Mouse (Mus musculus) limb, embryonic 14.5 days (tissue): ENCODE data around the gene Cox17. TPM values are rescaled to one million over a fixed set of nuclear protein-coding genes. Genes with fewer than 3 reads are reported as not detected.

ENCODE experiments used
- ATAC-seq: fragments of 200-750 bp; cut with Nextera tagmentation; 2 replicates; pipeline ENCODE4 v1.8.0; 2017; ENCODE audit warnings: low read depth, moderate number of reproducible peaks, moderate TSS enrichment; ENCODE audit not compliant: low FRiP score
- DNase-seq: peaks from one replicate; pipeline ENCODE4 v3.0.0-alpha.2; 2015; ENCODE audit warnings: low spot score
- H3K27ac ChIP-seq: fragments of 300-500 bp; sonication (generic); replicated peaks from 2 replicates; pipeline ENCODE4 v1.5.1; 2014; ENCODE audit warnings: low read depth, mild to moderate bottlenecking, low read length, moderate library complexity, mixed read lengths
- H3K27me3 ChIP-seq: fragments of 300-500 bp; sonication (generic); 2 replicates; pipeline ENCODE4 v1.6.1; 2014; ENCODE audit warnings: low read length, mixed read lengths; ENCODE audit not compliant: control insufficient read depth, insufficient read depth
- H3K36me3 ChIP-seq: fragments of 300-500 bp; sonication (generic); 2 replicates; pipeline ENCODE4 v1.6.1; 2014; ENCODE audit warnings: mild to moderate bottlenecking, low read length, moderate library complexity, mixed read lengths; ENCODE audit not compliant: control insufficient read depth, insufficient read depth
- H3K4me1 ChIP-seq: fragments of 300-500 bp; sonication (generic); 2 replicates; pipeline ENCODE4 v1.6.1; 2014; ENCODE audit warnings: antibody characterized with exemption, low read length, mixed read lengths; ENCODE audit not compliant: control insufficient read depth, insufficient read depth
- H3K4me2 ChIP-seq: fragments of 300-500 bp; sonication (generic); replicated peaks from 2 replicates; pipeline ENCODE4 v1.6.1; 2014; ENCODE audit warnings: low read depth, mild to moderate bottlenecking, low read length, moderate library complexity; ENCODE audit not compliant: severe bottlenecking
- H3K4me3 ChIP-seq: fragments of 300-500 bp; sonication (generic); replicated peaks from 2 replicates; pipeline ENCODE4 v1.5.1; 2014; ENCODE audit warnings: low read length
- H3K9ac ChIP-seq: fragments of 300-500 bp; sonication (generic); 2 replicates; pipeline ENCODE4 v1.6.1; 2014; ENCODE audit warnings: mild to moderate bottlenecking, low read depth, low read length, moderate library complexity; ENCODE audit not compliant: severe bottlenecking
- H3K9me3 ChIP-seq: fragments of 300-500 bp; sonication (generic); 2 replicates; pipeline ENCODE4 v1.6.1; 2016; ENCODE audit warnings: low read length; ENCODE audit not compliant: control insufficient read depth
- POLR2A ChIP-seq: fragments of 200-500 bp; IDR thresholded peaks from 2 replicates; pipeline ENCODE4 v1.8.0; 2012; ENCODE audit warnings: inconsistent platforms, mild to moderate bottlenecking, moderate library complexity, borderline replicate concordance; ENCODE audit not compliant: insufficient read depth, insufficient read length; ENCODE audit errors: extremely low read depth
- WGBS: fragments of 180-500 bp; shearing (Covaris S2); extraction: QIAGEN DNeasy Blood & Tissue Kit; methylation state at CpG from one replicate; pipeline ENCODE4 v1.1.7; 2014; 5-methylcytosine and 5-hydroxymethylcytosine counted together
- polyA plus RNA-seq, 2 experiments: library from polyadenylated mRNA; depleted of rRNA in 1 of 2; stranded (reverse) in 1 of 2; unstranded in 1 of 2; fragments of >200 nt; fragmentation: Nextera tagmentation in 1 of 2; extraction: Ambion mirVana in 1 of 2; gene quantifications; 2 replicates each; pipeline versions ENCODE4 v1.2.1 to v1.2.3; 2012 to 2014

The Cox17 gene
- polyA plus RNA-seq, 2 experiments: 83.6 to 124 TPM

DNA sequence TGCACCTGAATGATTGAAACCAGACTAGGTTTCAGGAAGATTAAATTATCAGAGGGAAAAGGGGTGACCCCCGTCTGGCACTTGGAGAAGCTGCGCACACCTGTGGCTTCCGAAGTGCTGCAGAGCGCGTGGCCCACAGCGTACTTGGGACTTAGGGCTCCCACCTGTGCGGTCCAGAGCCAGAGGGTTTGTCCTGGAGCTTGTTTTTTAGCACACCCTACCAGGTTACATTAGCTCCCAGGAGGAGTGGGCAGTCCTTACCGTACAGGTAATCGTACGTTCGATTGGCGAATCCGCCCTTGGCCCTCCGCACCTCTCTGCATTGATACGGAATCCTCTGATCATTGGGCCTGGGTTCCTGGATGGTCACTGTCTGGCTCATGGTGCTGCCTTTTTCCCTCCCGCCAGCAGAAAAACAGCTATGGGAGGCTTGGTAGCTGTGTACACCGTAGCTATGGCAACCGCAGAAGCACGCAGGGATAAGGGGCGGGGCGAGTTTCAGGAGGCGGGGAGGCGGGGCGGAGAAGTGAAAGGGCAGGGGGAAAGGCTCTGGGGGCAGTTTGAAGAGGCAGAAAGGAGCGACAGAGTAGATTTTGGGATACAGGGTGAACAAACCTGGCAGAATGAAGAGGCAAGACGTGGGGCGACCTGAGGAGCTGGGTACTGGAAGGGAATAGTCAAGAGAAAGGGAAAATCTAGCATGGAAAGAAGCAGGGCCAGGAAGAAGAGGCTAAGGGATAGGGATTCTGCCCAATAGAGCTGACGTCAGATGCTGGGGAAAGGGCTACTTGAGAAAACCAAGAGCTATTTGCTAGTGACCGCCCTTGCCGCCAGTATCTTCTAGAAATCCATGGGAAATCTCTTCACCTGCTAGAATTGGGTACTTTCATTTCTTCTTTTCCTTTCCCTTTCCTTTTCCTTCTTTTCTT is 5.1 kb upstream of the Cox17 start, which contains the start of gene Maats1:
TSS of gene Maats1 (minus strand) at position 748 of the 929 bp plus-strand sequence.
- Histone ChIP-seq H3K36me3 (no peaks in the 10 kb centered on the region), H3K9ac (peak within 1 kb of the TSS; percentile 41; the same call in 1 of the 2 replicates), H3K27me3 (no peaks in the 10 kb centered on the region), H3K4me3 (peak within 1 kb of the TSS; percentile 29), H3K27ac (no peak within 1 kb of the TSS), H3K4me2 (peak within 1 kb of the TSS; percentile 54), H3K4me1 (peaks cover 5% of the 10 kb centered on the region; the same call in 1 of the 2 replicates), H3K9me3 (no peaks in the 10 kb centered on the region)
- ATAC-seq (peak; percentile 81), DNase-seq (peak; percentile 78)
- 8% methylated on average over 30 of the region's 30 CpGs for WGBS
- TF ChIP-seq POLR2A: no peak

DNA sequence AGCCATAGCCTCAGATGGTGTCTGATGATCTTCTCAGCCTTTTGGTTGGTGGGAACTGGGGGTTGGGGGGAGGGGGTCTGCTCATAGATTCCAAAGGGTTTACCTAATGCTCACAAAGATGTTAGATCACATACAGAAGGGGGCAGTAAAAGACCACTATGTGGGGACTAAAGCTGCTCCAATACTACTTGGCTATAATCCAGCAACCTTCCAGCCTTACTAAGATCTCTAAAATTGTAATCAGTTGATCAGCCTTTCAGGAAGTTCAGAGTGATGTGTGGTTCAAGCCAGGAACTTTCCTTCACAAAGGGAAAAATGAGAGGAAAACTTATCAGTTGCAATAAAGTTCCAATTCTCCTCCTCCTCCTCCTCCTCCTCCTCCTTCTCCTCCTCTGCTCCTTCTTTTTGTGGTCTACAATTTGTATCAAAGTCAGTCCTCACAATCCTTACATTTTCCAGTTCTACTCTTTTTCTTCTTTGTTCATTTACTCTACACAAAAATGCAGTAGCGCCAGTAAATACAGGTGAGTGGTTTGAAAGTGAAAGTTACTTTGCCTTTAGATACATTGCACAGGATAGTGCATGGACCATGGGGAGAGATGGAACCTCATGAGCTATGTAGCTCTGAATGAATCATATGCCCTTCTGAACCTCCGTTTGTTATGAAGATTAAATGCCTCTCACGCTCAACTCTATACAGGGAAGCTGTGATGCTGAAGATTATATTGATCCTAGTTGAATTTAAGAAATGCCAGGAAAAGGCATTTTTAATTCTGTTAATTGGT is 1.7 kb upstream of the Cox17 start:
- H3K9ac ChIP-seq: no peak overlapping the region
- 86% methylated on average over 3 of the region's 3 CpGs for WGBS
- H3K4me2 ChIP-seq: no peak overlapping the region
- no peak for TF ChIP-seq POLR2A
- no peak overlapping the region for H3K4me3 ChIP-seq
- no peaks in the 10 kb centered on the region for H3K9me3 ChIP-seq
- no peaks in the 10 kb centered on the region for H3K27me3 ChIP-seq
- ATAC-seq (peak; percentile 54), DNase-seq (peak; percentile 93)
- no peak overlapping the region for H3K27ac ChIP-seq
- H3K36me3 ChIP-seq: peaks cover 11% of the 10 kb centered on the region
- H3K4me1 ChIP-seq: peaks cover 8% of the 10 kb centered on the region; the same call in 1 of the 2 replicates

DNA sequence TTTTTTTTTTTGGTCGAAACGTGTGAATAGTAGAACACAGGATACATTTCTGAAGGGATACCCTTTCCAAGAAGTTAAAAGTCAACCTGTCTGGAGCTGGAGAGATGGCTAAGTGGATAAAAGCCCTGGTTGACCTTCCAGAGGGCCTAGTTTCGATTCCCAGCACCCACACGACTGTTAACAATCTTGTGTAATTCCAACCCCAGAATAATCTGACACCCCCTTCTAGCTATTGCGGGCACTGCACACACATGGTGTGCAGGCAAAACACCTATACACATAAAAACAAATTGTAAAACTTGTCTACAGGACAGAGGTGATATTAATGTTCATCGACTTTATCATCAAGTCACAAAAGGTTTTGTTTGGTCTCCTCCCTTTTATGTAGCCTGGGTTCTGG is 797 bp downstream of the Cox17 start:
- peak overlapping the region; percentile 86 for H3K9ac ChIP-seq
- DNase-seq (no peak), ATAC-seq (no peak)
- H3K27ac ChIP-seq: no peak overlapping the region
- peaks cover 3% of the 10 kb centered on the region; the same call in 1 of the 2 replicates for H3K4me1 ChIP-seq
- peaks cover 25% of the 10 kb centered on the region for H3K36me3 ChIP-seq
- WGBS: 56% methylated on average over 6 of the region's 6 CpGs
- H3K9me3 ChIP-seq: no peaks in the 10 kb centered on the region
- no peaks in the 10 kb centered on the region for H3K27me3 ChIP-seq
- H3K4me2 ChIP-seq: peak overlapping the region; percentile 63
- no peak for TF ChIP-seq POLR2A
- peak overlapping the region; percentile 84 for H3K4me3 ChIP-seq

DNA sequence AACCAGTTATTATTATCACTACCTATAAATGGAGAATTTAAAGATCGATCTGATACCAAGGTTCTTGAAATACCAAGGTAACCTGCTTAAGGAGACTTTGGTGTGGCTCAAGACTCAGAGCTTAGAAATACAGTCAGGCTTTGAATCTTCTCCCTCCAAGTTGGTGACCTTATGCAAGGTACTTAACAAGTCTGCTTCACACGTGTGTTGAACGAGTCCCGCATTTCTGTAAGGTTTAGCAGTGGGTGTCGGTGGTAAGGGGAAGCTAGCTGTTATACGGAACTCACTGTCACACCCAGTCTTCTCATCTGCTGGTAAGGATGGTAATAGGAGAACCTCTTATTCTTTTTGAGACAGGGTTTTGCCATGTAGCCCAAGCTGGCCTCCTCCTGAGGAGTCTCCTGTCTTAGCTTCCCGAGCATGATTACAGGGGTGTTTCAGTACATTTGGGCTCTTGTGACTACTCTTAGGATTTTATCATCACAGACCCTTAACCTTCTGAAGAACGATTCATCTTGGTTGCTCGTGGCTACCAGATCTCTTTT is 1.5 kb downstream of the Cox17 start:
- H3K4me1 ChIP-seq: peaks cover 3% of the 10 kb centered on the region; the same call in 1 of the 2 replicates
- 90% methylated on average over 9 of the region's 9 CpGs for WGBS
- DNase-seq (no peak), ATAC-seq (no peak)
- no peaks in the 10 kb centered on the region for H3K9me3 ChIP-seq
- H3K27me3 ChIP-seq: no peaks in the 10 kb centered on the region
- no peak overlapping the region for H3K27ac ChIP-seq
- no peak overlapping the region for H3K4me3 ChIP-seq
- H3K4me2 ChIP-seq: no peak overlapping the region
- no peak overlapping the region for H3K9ac ChIP-seq
- TF ChIP-seq POLR2A: no peak
- peaks cover 25% of the 10 kb centered on the region for H3K36me3 ChIP-seq

DNA sequence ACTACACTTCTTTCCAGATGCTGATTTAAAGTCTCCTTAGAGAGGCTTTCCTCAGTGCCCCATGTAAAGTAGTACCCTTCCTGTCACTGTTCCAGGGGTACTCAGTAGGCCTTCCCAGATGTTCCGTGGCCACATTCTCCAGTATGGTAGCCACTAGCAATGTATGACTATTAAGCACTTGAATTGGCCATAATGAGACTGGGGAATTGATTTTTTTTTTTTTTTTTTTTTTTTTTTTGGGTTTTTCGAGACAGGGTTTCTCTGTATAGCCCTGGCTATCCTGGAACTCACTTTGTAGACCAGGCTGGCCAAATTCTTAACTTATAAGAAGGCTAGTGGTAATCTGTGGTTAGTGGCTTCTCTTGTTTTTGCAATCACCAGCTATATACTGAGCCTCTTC is 3.1 kb downstream of the Cox17 start:
- H3K9ac ChIP-seq: no peak overlapping the region
- 83% methylated on average over 2 of the region's 2 CpGs for WGBS
- no peak for ATAC-seq
- TF ChIP-seq POLR2A: no peak
- no peak overlapping the region for H3K27ac ChIP-seq
- H3K27me3 ChIP-seq: no peaks in the 10 kb centered on the region
- H3K36me3 ChIP-seq: peaks cover 25% of the 10 kb centered on the region
- H3K4me2 ChIP-seq: no peak overlapping the region
- no peak for DNase-seq
- no peak overlapping the region for H3K4me3 ChIP-seq
- H3K4me1 ChIP-seq: peaks cover 3% of the 10 kb centered on the region; the same call in 1 of the 2 replicates
- H3K9me3 ChIP-seq: no peaks in the 10 kb centered on the region
